Mouse (Mus musculus) cerebellum, postnatal 36 days (tissue): Measurements from ENCODE around the gene Vmn2r95.
"Not testable (repeated sequence)": the region's sequence is repeated elsewhere in the genome, so short reads cannot be mapped to it uniquely, and the experiment has no call there.

ENCODE experiments used
- DNase-seq, 2 experiments: peaks; one replicate each; pipeline ENCODE4 v3.0.0; 2021 to 2022; ENCODE audit warnings: mixed read lengths in 2 of 2

The Vmn2r95 gene

DNA sequence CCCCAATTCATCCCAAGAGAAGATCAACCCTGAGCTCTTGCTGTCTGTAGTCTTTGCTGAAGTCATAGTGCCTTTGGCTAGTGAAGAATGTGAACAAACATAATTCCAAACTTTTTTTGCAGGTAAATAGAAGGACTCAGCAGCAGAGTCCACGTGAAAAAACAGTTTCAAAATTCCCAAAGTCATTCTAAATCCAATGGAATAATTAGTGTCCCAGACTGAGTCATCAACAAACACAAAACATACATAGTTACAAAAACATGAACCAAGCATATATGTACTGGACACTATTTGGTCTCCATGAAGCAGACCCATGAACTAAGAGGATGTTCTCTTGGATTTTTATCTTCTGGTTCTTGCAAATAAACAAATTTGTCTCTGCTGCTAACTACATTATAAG, at the start of gene Vmn2r95:
Gene Vmn2r95 (plus strand): TSS at position 301 of the 400 bp plus-strand sequence.
- no peak for DNase-seq

DNA sequence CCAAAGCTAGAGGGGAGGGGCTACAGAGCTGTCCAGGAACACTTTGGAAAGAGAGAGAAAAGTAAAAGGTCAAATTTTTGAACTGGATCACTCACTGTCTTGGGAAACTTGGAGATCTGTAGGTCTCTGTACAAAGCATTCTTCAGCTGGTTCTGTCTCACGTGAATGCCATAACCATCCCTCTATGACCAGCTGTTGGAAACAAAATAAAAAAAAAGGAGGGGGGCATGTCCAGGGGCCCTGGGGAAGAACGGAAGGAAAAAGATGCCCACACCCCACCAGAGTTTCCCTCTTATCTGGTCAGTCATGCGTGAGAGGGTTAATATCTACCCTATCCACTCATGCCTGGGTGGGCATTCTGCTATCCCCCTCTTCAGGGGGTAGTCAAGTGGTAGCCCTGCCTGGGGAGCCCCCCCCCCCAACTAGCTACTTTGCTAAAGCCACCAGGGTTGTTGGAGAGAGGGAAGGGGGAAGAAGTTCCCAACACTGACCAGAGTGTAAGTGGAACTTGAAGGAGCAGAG, 31.8 kb downstream of the Vmn2r95 start:
- DNase-seq, result no peak

DNA sequence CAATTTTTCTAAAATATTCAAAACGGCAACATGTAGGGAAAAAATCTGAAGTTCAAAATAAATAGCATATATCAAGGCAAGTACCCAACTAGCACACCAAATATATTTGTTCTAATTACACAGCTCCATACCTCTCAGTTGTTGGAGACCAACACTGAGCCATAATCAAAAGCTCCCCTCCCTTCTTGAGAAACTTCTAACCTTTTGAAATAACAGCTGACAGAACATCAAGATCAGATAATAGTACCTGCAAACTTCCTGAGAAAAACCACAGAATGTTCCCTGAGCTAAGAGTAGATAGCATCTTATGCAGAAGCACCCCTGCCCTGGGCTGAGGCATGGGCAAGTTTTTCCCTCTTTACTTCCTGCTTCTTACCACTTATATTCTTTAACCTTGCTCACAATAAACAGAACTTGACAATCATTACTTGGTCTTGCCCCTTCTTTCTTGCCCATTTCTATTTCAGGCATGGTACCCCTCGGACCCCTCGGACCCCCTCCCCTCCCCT, 34.3 kb downstream of the Vmn2r95 start:
- not testable (repeated sequence) for DNase-seq

DNA sequence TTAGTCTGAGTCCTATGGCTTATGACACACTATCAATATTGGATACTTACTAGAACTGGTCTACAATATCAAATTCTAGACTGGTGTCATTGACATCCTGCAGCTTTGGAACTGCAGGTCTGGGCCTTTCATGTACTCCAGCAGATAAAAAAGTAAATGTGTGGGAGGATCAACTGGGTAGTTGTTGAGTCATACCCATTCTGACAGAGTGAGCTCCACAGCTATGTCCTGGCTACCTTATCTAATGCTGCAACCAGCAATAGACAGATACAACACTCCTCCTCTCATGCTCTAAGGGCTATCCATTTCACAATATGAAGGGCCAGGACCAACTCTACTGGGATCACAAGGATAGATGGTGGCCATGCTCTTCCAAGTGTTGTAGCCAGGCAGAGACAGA, 38.8 kb downstream of the Vmn2r95 start:
- DNase-seq, result no peak

DNA sequence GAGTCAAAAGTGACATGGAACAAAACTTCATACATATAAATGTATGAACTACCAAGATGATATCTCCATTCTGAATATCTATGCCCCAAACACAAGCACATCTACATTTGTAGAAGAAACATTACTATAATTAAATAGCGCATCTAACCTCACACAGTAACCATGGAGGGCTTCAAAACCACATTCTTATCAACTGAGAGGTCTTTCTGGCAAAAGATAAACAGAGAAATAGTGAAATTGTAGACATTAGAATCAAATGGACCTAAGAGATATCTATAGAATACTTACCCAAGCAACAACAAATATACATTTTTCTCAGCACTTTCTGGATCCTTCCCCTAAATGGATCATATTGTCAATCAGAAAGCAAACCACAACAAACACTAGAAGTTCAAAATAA, 56.0 kb downstream of the Vmn2r95 start:
- DNase-seq, result no peak
